Mouse (Mus musculus) frontal cortex, postnatal 10 days (tissue): ENCODE data around the gene Fbxl3.

Source experiments
- DNase-seq, 2 experiments: peaks; one replicate each; pipeline ENCODE4 v3.0.0; 2022; ENCODE audit warnings: low spot score in 2 of 2, mixed read lengths in 1 of 2

Gene Fbxl3

DNA sequence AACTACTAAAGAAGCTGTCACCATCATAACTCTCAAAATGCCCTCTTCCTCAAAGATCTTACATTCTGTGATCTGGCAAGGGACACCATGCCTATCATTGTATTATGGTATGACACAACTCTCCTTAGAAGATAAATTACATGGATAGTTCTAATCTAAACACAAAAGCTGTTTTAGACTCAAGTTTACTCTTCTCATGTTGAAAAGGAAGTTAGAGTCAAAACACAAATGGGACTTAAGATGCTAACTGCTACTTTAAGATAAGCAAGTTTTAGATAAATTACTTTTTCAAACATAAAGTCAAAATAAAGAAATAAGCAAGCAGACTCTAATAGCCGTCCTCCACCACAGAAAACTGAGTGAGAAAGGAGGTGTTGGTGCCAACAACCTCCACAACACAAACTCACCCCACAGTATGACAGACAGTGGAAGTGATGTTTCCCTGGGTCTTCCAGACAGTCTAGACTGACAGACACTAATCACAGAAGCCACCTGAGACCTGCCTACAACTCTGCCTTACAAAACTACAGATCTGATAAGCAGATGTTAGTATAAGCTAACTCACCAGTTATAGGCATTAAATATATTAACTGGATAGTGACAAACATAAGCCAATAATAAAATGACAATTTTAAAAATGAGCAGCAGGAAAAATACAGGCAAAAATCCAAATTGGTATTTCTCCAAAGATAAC is 13.4 kb downstream of the Fbxl3 start:
- DNase-seq = no peak

DNA sequence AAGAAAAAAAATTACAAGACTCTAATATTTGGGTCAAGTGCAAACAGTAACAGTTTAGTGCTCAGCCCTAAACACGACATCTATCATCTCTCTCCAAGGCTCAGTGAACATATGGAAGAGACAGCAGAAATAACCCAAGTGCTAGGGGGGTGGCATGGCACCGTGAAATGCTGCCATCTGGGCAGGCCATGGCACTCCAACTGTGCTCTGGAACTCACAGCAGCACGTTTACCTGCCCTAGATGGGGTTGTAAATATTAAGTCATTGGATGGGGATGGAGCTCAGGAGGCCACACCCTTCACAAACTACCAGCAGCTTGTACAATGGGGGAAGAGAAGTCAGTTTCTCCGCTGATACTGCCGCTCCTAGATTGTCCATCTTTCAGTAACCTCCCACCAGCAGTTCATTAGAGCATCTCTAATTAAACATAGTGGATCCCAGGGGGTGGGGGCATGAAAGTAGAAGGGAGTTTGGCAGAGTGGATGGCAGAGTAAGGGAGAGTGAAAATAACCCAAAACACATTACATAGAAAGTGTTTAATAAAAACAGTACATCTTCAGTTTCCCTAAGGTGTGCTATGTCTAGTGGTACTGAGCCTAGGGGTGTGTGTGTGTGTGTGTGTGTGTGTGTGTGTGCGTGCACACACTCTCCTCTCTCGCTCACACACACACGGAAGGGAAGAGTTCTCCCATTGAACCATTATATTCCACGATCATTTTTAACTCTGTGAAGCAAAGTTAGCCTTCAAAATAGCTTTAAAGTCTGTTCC is 20.0 kb downstream of the Fbxl3 start:
- DNase-seq = no peak

DNA sequence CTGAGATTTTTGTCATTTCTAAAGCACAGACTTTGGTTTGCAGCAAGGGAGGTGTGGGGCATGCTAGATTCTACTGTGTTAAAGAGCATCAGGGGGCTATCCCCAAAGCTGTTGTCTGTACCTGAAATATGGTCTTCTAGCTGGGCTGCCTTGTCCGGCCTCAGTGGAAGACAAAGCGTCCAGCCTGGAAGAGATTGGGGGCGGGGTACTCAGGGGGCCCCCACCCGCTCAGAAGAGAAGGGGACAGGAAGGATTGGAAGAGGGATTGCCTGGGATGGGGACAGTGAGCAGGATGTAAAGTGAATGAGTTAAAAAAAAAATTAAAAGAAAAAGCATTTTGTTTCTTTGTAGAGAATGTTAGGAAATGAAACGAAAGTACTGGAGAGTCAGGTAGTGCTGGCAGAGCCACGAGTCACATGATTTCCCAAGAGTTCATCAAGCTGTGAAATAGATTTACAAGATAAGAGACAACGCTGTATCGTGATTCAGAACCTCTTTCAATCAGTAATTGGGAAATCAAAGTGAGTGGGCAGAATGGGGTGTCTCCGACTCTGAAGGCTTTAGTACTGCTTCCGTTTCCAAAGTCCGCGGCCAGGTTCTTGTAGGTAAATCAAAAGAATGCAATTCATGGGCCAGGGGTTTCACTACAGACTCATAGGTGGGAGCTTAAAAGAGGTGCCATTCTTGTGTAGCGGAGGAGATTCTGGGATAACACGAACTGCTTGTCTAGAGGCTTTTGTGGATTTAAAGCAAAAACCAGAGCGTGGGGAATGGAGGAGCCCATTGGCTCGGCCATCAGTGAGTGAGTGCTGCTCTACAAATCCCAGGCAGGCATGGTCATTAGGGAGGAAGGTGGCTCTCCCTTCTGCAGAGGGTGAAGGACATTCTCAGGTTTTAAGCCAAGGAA is 21.1 kb downstream of the Fbxl3 start:
- DNase-seq = no peak

DNA sequence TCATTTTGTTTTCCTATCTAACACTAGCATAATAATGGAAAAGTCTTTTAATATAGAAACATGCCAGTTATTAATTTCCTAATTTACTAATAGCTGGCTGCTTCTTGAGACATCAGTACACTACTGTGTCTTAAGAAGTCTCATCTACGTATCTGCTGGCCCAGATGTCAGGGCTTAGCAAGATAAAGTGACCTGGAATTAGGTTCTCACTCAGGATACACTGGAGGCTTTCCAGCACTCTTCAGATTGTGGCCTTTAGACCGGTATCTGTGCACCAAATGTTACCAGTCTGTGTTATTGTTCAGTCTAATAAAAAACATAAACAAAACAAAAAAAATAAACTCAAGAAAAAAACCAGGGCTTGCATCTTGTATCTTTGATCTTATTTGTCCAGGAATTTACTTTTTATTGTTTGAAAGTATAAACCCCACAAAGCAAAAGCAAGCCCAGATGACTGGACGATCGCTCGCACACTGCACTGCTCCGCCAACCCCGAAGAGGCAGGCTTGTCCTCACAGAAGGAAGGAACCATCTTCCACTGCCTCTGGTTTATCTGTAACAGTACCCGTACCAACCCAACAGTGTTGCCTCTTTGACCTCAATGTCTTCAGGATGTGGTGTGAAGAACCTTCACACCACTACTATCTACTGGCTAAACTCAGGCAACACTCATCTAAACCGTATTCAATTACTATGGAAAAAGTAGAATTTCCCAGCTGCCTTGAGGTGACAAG is 21.9 kb downstream of the Fbxl3 start:
- DNase-seq = no peak

DNA sequence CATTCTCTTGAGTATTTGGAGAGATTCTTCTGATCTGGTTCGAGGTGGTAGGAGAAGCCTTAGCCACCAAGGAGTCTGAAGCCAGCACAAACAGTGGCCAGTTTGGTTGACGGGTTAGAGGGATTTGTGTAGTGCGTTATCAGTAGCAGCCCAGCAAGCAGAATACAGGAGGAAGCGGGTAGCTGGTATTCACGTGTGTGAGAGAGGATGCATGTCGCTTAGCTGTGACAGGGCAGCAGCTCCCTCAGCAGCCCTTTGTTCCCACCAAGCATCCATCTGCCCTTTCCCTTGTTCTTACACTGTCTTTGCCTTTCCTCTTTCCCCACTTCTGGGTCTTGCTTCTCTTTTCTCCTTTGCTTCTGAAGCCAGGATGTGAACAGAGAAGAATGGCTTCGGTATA is 24.2 kb downstream of the Fbxl3 start:
- no peak for DNase-seq

DNA sequence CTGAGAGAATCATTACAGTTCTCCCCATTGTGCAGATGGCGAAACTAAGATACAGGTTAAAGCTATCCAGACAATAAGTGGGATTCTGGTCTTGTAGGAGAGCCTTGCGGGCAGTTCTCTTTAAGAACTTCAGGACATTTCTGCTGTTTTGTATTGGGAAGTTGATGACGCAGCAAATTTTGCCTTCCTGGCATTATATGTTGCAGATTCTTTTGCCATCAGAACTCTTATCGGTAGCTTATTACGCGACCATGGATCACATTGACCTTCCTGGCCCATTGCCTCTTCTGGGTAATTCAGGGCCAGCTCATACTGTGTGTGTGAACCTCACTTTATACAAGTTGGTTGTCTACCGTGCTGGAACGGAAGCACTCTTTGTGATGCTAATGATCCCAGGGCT is 25.5 kb downstream of the Fbxl3 start:
- DNase-seq = no peak

DNA sequence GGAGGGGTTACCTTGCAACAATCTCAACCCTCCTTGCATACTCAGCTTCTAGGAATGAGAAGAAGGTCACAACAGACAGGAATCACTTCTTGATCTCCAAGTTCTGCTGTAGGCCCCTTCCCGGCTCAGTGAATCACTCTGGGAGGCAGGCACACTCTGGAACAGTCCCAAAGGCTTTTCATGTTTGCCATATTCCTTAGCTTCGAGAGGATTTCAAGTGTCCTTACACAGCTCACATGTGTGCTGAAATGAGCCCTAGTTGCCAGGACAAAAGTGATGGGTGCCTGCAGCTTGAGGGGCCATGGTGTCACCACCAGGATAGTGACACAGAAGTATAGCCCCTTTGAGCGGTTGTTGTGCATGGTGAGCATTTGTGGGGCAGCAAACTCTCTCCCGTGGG is 26.6 kb downstream of the Fbxl3 start:
- no peak for DNase-seq

DNA sequence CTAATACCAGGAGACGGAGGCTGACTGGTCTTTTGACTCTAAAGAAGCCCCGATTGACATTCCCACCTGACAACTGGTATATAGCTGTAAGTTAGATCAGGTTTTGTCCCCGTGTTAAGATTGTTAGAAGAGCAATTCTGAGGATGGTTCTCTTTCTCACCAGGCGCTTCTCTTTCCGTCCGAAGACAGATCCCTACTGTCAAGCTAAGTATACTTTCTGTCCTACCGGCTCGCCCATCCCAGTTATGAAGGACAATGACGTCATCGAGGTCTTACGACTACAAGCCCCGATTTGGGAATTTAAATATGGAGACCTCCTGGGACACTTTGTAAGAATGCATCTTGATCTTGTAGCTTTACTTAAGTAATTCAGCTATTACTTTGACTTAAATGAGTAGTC is 27.9 kb downstream of the Fbxl3 start:
- DNase-seq = no peak

DNA sequence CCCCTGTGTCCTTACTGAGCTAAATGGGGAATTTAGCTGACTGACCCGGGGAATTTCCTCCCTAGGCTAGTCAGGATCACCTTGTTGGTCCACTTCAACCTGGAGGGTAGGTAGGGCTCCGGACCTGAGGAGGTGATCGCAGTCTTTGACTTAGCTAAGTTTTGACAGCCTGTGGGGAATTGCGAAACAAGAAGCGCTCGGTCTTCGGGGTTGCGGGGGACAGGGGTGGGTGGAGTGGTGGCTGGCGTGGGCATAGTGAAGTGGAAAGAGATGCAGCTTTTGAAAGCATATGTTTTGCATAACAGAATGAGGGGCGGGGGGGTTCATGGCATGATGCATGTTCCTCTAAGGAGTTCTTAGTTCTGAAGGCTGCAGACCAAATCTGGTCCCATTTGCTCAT is 28.6 kb downstream of the Fbxl3 start:
- DNase-seq = no peak

DNA sequence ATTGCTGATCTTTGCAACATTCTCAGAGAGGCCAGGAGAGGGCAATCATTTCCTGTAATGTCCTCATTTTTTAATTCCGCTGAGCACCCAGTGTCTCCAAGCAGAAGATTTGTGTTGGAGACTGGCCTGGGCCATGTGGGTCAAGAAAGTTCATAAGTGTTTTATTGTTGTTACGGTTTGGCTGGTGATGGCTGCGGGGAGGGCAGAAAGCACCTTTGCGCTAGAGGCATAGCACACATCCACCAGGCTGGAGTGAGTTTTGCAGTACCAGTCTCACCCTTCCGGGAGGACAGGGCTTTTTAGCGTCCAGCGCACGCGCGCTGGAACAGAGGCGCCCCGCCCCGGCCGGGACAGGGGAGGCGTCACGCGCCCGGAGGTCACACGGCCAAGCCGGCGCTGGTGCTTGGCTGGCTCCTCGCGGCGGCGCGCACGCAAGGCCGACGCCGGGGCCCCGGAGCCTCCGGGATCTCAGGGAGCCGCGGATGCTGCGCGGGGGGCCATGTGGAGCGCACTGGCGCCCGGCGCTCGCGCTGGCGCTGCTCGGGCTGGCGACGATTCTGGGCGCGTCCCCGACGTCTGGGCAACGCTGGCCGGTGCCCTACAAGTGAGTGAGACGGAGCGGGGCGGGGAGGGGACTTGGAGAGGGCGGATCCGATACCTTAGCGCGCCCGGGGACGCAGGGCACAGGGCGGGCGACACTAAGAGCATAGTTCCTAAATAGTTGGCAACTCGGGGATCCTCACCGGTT is 29.3 kb downstream of the Fbxl3 start, which contains the start of gene Cln5:
TSS of gene Cln5 (plus strand) at position 353 of the 748 bp plus-strand sequence.
- DNase-seq = peak; percentile 84 to 86

DNA sequence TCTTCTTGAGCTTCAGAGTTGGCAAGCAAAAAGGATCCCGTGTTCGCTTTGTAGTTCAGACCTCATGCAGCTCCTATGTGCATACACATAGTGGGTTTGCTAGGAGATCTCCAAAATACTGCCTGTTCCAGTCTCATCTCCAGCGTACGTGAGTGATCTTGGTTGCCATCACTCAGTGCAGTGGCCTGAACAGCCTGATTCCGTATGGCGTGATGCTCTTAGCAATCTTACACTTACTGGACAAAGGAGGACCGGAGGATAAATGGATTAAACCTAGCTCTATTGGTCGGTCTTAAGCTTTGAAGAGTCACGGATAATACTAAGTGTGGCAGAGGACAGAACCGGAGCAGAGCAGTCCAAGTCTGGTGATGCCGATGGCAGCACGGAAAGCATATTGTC is 29.9 kb downstream of the Fbxl3 start:
- DNase-seq = no peak

DNA sequence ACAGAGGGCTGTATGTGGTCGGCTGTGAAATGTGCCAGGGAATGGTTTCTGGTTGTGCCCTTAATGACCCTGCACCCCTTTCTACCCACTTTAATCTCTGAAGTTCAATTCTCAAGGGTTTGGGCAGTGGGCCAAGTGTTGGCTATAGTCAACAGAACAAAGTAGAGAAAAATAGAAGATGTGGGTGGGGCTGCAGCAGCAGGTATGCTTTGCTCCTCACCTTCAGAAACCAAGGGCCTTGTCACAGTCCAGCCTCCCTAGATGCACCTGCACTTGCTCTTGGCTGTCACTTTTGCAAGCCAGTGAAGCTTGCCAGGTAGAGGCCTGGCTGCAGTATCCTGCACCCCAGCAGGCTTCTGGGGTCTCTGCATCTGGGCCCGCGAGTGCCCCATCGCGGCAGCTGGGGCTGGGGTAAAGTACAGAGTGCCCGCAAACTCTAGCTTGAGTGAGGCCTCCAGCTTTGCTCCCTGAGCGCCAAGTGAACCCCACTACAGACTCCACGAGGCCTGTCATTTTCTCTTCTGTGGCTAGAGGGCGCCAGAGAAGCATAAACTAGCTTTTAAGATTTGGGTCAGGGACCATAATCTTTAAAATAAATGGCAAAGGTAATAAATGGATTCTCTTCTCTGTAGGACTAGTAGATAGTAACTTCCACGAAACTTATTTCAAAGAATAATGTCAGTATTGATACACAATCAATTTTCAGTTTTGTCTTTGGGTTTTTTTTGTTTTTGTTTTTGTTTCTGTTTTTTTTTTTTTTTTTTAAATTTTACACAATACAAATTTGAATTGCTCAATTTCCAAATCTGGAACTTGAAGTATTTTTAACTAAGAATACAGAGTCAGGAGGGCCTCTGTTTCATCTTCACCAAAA is 33.8 kb downstream of the Fbxl3 start:
- DNase-seq = peak in 1 of 2 experiments; percentile 54

DNA sequence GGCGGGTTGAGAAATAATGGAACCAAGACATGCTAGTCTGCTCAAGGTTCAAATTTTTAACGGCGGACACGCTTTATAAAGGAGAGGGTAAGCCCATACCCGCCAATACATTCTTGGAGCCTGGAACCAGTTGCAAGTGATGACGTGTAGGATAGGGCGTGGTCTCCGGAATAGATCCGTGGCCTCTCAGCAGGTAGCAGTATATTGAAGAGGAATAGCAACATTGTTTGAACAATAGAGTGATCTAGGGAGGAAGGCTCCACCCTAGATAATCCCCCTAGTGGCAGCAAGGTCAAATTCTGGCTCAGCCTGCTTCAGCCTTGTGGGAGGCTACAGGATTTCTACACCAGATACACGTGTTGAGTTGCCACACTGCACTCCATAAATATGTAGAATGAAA is 39.9 kb downstream of the Fbxl3 start:
- DNase-seq = no peak

DNA sequence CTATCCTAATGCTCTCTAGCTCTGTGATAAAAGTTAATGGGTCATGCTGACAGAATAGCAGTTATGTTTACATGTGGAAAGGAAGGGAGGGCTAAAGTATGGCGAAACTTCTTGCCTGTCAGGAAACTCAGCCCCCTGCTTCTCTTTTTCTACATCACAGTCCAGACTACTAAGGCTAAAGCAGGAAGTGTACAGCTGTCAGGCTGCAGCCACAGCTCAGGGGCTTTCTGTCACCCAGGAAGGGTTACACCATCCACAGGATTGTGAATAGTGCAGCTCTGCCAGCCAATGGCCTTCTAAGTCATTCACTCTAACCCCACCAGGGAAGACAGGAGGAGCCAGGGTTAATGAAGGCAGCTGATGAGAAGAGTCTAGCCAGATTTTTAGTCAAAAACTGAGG is 40.4 kb downstream of the Fbxl3 start:
- DNase-seq = no peak

DNA sequence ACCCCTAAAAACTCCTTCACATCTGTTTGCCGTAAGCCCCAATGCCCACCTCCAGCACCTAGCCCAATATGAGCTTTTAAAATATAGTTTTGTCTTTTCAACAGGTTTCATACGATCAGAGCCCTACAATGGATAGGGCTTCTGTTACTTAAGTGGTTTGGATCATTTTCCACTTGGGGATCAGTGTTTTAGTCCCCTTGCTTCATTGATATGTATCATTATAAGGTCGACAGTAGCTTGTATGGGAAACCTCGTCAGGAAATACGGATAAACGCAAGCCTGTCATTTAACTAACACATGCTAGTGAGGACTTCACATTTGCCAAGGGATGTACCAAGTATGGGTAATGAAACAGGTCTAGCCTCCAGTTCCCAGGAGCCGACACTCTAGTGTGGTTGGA is 42.8 kb downstream of the Fbxl3 start:
- no peak for DNase-seq

DNA sequence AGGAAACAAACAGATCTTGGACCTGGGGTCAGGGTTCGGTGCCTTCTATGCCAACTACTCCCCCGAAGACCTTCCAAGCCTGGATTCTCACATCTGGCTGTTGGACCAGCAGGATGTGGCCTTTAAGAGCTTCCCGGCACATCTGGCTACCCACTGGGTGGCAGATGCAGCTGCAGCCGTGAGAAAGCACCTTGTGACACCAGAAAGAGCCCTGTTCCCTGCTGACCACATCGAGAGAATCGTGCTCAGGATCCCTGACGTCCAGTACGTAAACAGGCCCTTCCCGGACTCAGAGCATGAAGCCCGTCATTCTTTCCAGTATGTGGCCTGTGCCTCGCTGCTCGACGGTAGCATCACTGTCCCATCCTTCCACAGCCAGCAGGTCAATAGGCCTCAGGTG is 44.6 kb downstream of the Fbxl3 start:
- DNase-seq = no peak

DNA sequence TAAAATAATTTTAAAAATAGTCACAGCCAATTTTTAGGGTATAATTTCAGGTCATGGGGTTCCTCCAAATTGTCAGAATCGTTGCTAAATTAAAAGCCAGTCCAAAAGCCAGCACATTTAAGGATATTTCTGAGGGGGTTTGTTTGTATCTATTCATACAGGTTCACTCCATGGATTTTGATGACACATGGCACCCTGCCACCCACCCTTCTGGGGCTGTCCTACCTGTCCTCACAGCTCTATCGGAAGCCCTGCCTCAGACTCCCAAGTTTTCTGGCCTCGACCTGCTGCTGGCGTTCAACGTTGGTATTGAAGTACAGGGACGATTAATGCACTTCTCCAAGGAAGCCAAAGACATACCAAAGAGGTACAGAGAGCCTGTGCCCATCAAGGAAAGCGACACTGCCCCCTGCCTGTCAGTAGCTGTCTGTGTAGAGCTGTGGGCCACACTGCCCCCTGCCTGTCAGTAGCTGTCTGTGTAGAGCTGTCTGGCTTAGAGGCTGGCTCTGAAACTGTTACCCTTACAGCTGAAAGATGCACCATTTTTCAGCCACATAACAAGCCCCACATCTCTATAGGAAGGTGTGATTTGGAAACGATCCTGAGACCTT is 48.1 kb downstream of the Fbxl3 start:
- peak; percentile 43 to 63 for DNase-seq

DNA sequence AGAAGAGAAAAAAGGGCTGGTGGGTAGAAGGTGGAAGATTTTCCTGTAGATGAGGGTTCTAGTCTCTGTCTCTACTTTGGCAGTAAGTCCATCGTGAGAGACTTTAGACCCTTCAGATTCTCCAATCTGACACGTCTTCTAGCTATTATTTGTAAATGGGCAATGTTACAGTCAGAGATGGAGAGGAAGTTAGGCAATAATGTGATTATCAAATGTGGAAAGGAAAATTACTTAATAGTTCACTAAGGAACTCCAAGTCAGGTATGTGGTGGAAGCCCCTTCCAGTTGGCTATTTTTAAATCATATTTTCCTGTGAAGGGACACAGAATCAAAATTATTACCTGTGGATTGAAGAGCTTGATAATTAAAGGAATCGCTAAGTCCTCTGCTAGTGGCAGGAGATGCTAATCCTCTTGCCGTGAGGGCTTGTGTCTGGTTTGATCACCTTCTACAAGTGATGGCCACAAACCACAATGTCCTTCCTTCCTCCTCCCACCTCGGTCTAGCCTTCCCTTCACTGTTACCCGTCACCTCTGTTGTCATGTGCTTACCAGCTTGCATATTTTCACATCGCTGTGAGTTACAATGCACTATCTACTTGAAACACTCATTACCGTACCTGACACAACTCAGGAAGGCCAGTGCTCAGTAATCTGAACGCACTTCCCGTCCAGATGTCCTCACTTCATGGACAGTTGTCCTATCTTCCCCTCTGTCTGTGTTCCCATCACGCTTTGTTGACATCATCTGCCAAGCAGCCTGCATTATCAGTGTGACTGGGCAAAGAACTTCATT is 50.9 kb downstream of the Fbxl3 start:
- no peak for DNase-seq

DNA sequence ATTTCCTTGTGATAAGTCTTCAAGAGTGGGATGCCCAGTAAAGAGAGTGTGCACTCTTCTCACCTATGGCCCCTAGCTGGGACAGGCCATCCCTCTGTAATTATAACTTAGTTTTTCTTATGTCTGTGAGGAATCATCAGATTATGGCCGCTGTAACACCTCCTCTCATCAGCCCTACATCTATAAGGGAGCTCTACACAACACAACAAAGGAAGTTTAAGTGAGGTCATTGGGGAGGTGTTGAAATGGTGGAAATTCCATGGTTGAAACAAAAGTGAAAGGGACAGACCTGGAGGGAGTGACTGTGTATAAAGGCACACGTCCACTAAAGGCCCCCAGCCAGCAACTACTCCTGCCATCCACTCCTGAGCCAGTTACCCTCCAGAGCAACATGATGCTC is 52.7 kb downstream of the Fbxl3 start, which contains the start of gene Acod1:
TSS of gene Acod1 (plus strand) at position 301 of the 400 bp plus-strand sequence.
- DNase-seq = no peak
